Mouse (Mus musculus): ENCODE data around the gene Fthl17b. TPM values are rescaled to one million over a fixed set of nuclear protein-coding genes. Genes with fewer than 3 reads are reported as not detected.

The Fthl17b gene
- polyA plus RNA-seq, 1 experiment from 2014 or later, result not detected

GRCm38 (mm10) chrX:8921813-8922607 lies 40.8 kb downstream of the Fthl17b start:
- Histone ChIP-seq H3K27me3 (ENCODE audit: control insufficient read depth, insufficient read depth, low read length) (no peaks in the 10 kb centered on the region), H3K4me1 (ENCODE audit: control insufficient read depth in 2 of 2, insufficient read depth in 2 of 2, low read length in 2 of 2) (no peaks in the 10 kb centered on the region), H3K27ac (replicated peaks in 1 of 2; ENCODE audit: control insufficient read depth in 1 of 2, insufficient read depth in 1 of 2, low read depth in 2 of 2, low read length in 2 of 2) (no peak overlapping the region), H3K9ac (ENCODE audit: low read length) (no peak overlapping the region), H3K4me2 (ENCODE audit: low read length) (no peak overlapping the region), H3K36me3 (ENCODE audit: control insufficient read depth, insufficient read depth, low read length) (no peaks in the 10 kb centered on the region), H3K9me3 (ENCODE audit: control insufficient read depth, low read length) (no peaks in the 10 kb centered on the region), H3K4me3 (ENCODE audit: control insufficient read depth in 1 of 2, insufficient read depth in 1 of 2, low read depth in 1 of 2, low read length in 2 of 2) (no peak overlapping the region)
- ATAC-seq (ENCODE audit: insufficient number of reproducible peaks, insufficient read depth, low FRiP score, low read depth), result no peak
- 46% methylated on average over 9 of the region's 9 CpGs for WGBS

DNA sequence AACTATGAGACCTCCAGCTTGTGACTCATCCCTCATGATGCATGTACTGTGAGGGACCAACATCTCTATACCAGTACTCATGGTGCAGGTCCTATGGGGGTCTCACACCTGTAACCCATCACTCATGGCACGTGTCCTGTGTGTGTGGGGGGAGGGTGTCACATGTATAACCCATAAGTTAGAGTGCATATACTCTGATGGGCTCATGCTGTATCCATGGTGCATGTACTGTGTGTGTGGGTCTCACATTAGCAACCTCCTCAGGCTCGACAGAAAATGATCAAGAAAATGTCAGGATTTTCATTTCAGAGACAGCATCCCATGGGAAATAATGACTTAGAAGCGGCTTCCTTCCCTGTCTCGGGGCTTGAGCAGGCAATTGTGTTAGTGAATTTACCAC lies 41.7 kb downstream of the Fthl17b start:
- ATAC-seq (ENCODE audit: insufficient number of reproducible peaks, insufficient read depth, low FRiP score, low read depth), result no peak
- no peak overlapping the region for H3K9ac ChIP-seq (ENCODE audit: low read length)
- H3K4me2 ChIP-seq (ENCODE audit: low read length), result no peak overlapping the region
- no peaks in the 10 kb centered on the region for H3K9me3 ChIP-seq (ENCODE audit: control insufficient read depth, low read length)
- WGBS, result 67% methylated on average over 4 of the region's 4 CpGs
- no peaks in the 10 kb centered on the region for H3K27me3 ChIP-seq (ENCODE audit: control insufficient read depth, insufficient read depth, low read length)
- H3K4me1 ChIP-seq (ENCODE audit: control insufficient read depth in 2 of 2, insufficient read depth in 2 of 2, low read length in 2 of 2), result no peaks in the 10 kb centered on the region
- no peak overlapping the region for H3K4me3 ChIP-seq (ENCODE audit: control insufficient read depth in 1 of 2, insufficient read depth in 1 of 2, low read depth in 1 of 2, low read length in 2 of 2)
- H3K27ac ChIP-seq (replicated peaks in 1 of 2; ENCODE audit: control insufficient read depth in 1 of 2, insufficient read depth in 1 of 2, low read depth in 2 of 2, low read length in 2 of 2), result no peak overlapping the region
- H3K36me3 ChIP-seq (ENCODE audit: control insufficient read depth, insufficient read depth, low read length), result no peaks in the 10 kb centered on the region

Other genes starting within 250 kb of the Fthl17b start
- not detected in 2 replicates for gene Ssx9, start 214.5 kb downstream of the Fthl17b start, polyA plus RNA-seq (2014; fragmentation: Nextera tagmentation; extraction: Ambion mirVana)
- gene Ssxb5, start 159.3 kb downstream of the Fthl17b start, polyA plus RNA-seq (2014; fragmentation: Nextera tagmentation; extraction: Ambion mirVana), result not detected in 2 replicates
- not detected in 2 replicates for gene Gm6592, start 119.0 kb downstream of the Fthl17b start, polyA plus RNA-seq (2014; fragmentation: Nextera tagmentation; extraction: Ambion mirVana)
- gene Gm5751, start 88.7 kb downstream of the Fthl17b start, polyA plus RNA-seq (2014; fragmentation: Nextera tagmentation; extraction: Ambion mirVana), result not detected in 2 replicates
- 1.7 and 2.3 TPM in 2 replicates for gene B630019K06Rik, start 70.6 kb downstream of the Fthl17b start, polyA plus RNA-seq (2014; fragmentation: Nextera tagmentation; extraction: Ambion mirVana)
- gene Fthl17c, start 13.6 kb upstream of the Fthl17b start, polyA plus RNA-seq (2014; fragmentation: Nextera tagmentation; extraction: Ambion mirVana), result not detected in 2 replicates
- not detected in 2 replicates for gene Fthl17d, start 23.8 kb upstream of the Fthl17b start, polyA plus RNA-seq (2014; fragmentation: Nextera tagmentation; extraction: Ambion mirVana)
- gene Fthl17e, start 70.5 kb upstream of the Fthl17b start, polyA plus RNA-seq (2014; fragmentation: Nextera tagmentation; extraction: Ambion mirVana), result not detected in 2 replicates
- gene Fthl17f, start 100.0 kb upstream of the Fthl17b start, polyA plus RNA-seq (2014; fragmentation: Nextera tagmentation; extraction: Ambion mirVana), result not detected in 2 replicates
- gene 4930402K13Rik, start 141.6 kb upstream of the Fthl17b start, polyA plus RNA-seq (2014; fragmentation: Nextera tagmentation; extraction: Ambion mirVana), result not detected in 2 replicates
- 0.94 and 1.1 TPM in 2 replicates for gene Lancl3, start 236.9 kb upstream of the Fthl17b start, polyA plus RNA-seq (2014; fragmentation: Nextera tagmentation; extraction: Ambion mirVana)